Mouse (Mus musculus): ENCODE measurements around the gene Rae1. TPM values are rescaled to one million over a fixed set of nuclear protein-coding genes. Genes with fewer than 3 reads are reported as not detected.

The Rae1 gene
- polyA plus RNA-seq, 1 experiment from 2014 or later, result 106 TPM

DNA sequence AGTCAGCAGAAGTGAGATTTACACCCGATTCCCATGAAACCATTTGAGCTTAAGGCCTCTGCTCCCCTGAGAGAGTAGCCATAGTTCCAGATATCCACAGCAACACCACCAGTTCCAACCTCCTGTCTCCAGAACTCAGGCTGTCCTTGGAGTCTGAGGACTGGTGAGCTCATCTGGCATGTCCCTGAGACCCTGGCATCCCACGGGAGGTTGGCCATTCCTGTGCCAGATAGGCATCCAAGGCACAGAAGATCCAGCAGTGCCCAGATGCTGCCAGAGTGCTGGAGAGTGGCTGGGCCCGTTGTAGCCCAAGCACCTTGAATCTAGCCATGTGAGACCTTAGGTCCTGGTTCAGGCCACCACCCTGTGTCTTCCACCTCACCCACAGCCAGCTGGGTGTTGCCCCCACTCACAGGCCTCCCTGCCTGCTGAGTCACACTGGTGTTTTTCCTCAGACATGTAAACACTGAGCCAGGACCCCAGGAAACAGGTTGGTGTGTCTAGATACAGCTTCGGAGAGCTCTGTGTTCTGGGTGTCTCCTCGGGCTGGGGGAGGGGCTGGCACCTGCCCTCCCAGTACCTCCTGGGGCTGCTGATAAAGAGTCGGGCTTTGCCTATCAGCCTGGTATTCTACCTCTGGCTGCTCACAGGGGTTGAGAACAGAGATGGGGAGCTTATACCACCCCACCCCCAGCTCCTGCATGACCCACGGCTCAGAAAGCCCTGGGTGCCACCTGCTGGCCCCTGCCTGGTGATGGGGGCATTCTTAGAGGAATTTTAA, 38.1 kb downstream of the Rae1 start:
- Histone ChIP-seq H3K4me2 (ENCODE audit: low read length) (no peak overlapping the region), H3K36me3 (ENCODE audit: control insufficient read depth, insufficient read depth, low read length) (peaks cover 3% of the 10 kb centered on the region; the same call in 1 of the 2 replicates), H3K27ac (ENCODE audit: low read depth, low read length) (no peak overlapping the region), H3K4me1 (ENCODE audit: control insufficient read depth, insufficient read depth, low read depth, low read length) (no peaks in the 10 kb centered on the region; the same call in 1 of the 2 replicates), H3K9ac (ENCODE audit: low read depth, low read length) (no peak overlapping the region), H3K4me3 (ENCODE audit: low read length) (no peak overlapping the region), H3K9me3 (ENCODE audit: control insufficient read depth, low read length) (no peaks in the 10 kb centered on the region), H3K27me3 (replicated peaks; ENCODE audit: control insufficient read depth, insufficient read depth, low read length) (no peaks in the 10 kb centered on the region)
- WGBS, result 70% methylated on average over 7 of the region's 7 CpGs
- no peak for ATAC-seq

GRCm38 (mm10) chr2:173039041-173039440, 39.1 kb downstream of the Rae1 start:
- no peak for ATAC-seq
- H3K27me3 ChIP-seq (replicated peaks; ENCODE audit: control insufficient read depth, insufficient read depth, low read length), result no peaks in the 10 kb centered on the region
- H3K9me3 ChIP-seq (ENCODE audit: control insufficient read depth, low read length), result no peaks in the 10 kb centered on the region
- no peak overlapping the region for H3K4me2 ChIP-seq (ENCODE audit: low read length)
- H3K4me1 ChIP-seq (ENCODE audit: control insufficient read depth, insufficient read depth, low read depth, low read length), result no peaks in the 10 kb centered on the region; the same call in 1 of the 2 replicates
- no peak overlapping the region for H3K9ac ChIP-seq (ENCODE audit: low read depth, low read length)
- no peak overlapping the region for H3K27ac ChIP-seq (ENCODE audit: low read depth, low read length)
- no peak overlapping the region for H3K4me3 ChIP-seq (ENCODE audit: low read length)
- H3K36me3 ChIP-seq (ENCODE audit: control insufficient read depth, insufficient read depth, low read length), result no peaks in the 10 kb centered on the region; the same call in 1 of the 2 replicates
- WGBS, result 95% methylated on average over 4 of the region's 4 CpGs

DNA sequence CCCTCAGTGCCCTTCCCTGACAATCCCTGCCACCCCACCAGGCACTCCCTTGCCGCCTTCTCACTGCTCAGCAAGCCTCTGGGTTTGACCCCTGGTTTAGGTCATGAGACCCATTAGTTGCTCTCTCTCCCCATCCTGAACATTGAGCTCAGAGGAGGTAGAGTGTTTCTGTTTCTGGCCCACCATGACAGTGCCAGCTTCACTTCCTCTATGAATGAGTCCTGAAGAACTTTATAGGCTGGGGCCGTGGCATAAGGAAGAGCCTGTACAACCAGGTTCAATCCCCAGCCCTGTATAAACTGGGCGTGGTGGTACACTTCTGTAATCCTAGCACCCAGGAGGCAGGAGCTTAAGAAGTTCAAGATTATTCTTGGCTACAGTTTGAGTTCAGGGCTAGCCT, 40.9 kb downstream of the Rae1 start:
- no peaks in the 10 kb centered on the region for H3K9me3 ChIP-seq (ENCODE audit: control insufficient read depth, low read length)
- WGBS, result 90% methylated on average over 3 of the region's 3 CpGs
- H3K36me3 ChIP-seq (ENCODE audit: control insufficient read depth, insufficient read depth, low read length), result no peaks in the 10 kb centered on the region; the same call in 1 of the 2 replicates
- no peak overlapping the region for H3K4me3 ChIP-seq (ENCODE audit: low read length)
- H3K9ac ChIP-seq (ENCODE audit: low read depth, low read length), result no peak overlapping the region
- H3K4me1 ChIP-seq (ENCODE audit: control insufficient read depth, insufficient read depth, low read depth, low read length), result no peaks in the 10 kb centered on the region; the same call in 1 of the 2 replicates
- H3K4me2 ChIP-seq (ENCODE audit: low read length), result no peak overlapping the region
- no peak for ATAC-seq
- H3K27ac ChIP-seq (ENCODE audit: low read depth, low read length), result no peak overlapping the region
- H3K27me3 ChIP-seq (replicated peaks; ENCODE audit: control insufficient read depth, insufficient read depth, low read length), result no peaks in the 10 kb centered on the region

DNA sequence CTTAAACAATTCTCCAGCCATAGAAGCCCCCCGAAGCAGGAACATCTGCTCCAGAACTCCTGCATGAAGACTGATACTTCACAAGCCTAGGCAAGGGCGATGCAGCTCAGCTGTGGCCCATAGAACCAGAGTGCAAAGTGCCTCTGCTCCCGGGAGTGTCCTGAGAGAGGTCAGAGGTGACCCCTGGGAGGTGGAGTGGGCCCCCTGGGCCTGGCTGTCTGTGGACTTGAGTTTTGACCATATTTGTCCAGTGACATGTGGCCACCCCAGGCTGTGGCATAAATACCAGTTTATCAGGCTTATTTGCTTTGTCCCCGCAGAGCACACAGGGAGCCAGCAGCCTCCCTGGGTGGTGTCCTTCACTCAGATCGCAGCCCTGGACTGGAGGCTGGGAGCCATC, 41.3 kb downstream of the Rae1 start:
- 73% methylated on average over 5 of the region's 5 CpGs for WGBS
- Histone ChIP-seq H3K27me3 (replicated peaks; ENCODE audit: control insufficient read depth, insufficient read depth, low read length) (no peaks in the 10 kb centered on the region), H3K36me3 (ENCODE audit: control insufficient read depth, insufficient read depth, low read length) (no peaks in the 10 kb centered on the region), H3K27ac (ENCODE audit: low read depth, low read length) (no peak overlapping the region), H3K4me2 (ENCODE audit: low read length) (no peak overlapping the region), H3K9me3 (ENCODE audit: control insufficient read depth, low read length) (no peaks in the 10 kb centered on the region), H3K4me1 (ENCODE audit: control insufficient read depth, insufficient read depth, low read depth, low read length) (no peaks in the 10 kb centered on the region; the same call in 1 of the 2 replicates), H3K9ac (ENCODE audit: low read depth, low read length) (no peak overlapping the region), H3K4me3 (ENCODE audit: low read length) (no peak overlapping the region)
- ATAC-seq, result no peak

GRCm38 (mm10) chr2:173041893-173042292, 42.0 kb downstream of the Rae1 start:
- Histone ChIP-seq H3K4me1 (ENCODE audit: control insufficient read depth, insufficient read depth, low read depth, low read length) (no peaks in the 10 kb centered on the region; the same call in 1 of the 2 replicates), H3K4me2 (ENCODE audit: low read length) (no peak overlapping the region), H3K9me3 (ENCODE audit: control insufficient read depth, low read length) (no peaks in the 10 kb centered on the region), H3K9ac (ENCODE audit: low read depth, low read length) (no peak overlapping the region), H3K27ac (ENCODE audit: low read depth, low read length) (no peak overlapping the region), H3K4me3 (ENCODE audit: low read length) (no peak overlapping the region), H3K36me3 (ENCODE audit: control insufficient read depth, insufficient read depth, low read length) (no peaks in the 10 kb centered on the region), H3K27me3 (replicated peaks; ENCODE audit: control insufficient read depth, insufficient read depth, low read length) (no peaks in the 10 kb centered on the region)
- 89% methylated on average over 1 of the region's 1 CpGs for WGBS
- ATAC-seq, result no peak

GRCm38 (mm10) chr2:173042504-173043162, 42.7 kb downstream of the Rae1 start:
- H3K9ac ChIP-seq (ENCODE audit: low read depth, low read length), result no peak overlapping the region
- WGBS, result 69% methylated on average over 11 of the region's 11 CpGs
- H3K4me2 ChIP-seq (ENCODE audit: low read length), result no peak overlapping the region
- no peaks in the 10 kb centered on the region for H3K36me3 ChIP-seq (ENCODE audit: control insufficient read depth, insufficient read depth, low read length)
- H3K27me3 ChIP-seq (replicated peaks; ENCODE audit: control insufficient read depth, insufficient read depth, low read length), result no peaks in the 10 kb centered on the region
- no peak overlapping the region for H3K27ac ChIP-seq (ENCODE audit: low read depth, low read length)
- peak; percentile 16; the same call in 1 of the 2 replicates for ATAC-seq
- H3K4me3 ChIP-seq (ENCODE audit: low read length), result no peak overlapping the region
- no peaks in the 10 kb centered on the region for H3K9me3 ChIP-seq (ENCODE audit: control insufficient read depth, low read length)
- no peaks in the 10 kb centered on the region; the same call in 1 of the 2 replicates for H3K4me1 ChIP-seq (ENCODE audit: control insufficient read depth, insufficient read depth, low read depth, low read length)

DNA sequence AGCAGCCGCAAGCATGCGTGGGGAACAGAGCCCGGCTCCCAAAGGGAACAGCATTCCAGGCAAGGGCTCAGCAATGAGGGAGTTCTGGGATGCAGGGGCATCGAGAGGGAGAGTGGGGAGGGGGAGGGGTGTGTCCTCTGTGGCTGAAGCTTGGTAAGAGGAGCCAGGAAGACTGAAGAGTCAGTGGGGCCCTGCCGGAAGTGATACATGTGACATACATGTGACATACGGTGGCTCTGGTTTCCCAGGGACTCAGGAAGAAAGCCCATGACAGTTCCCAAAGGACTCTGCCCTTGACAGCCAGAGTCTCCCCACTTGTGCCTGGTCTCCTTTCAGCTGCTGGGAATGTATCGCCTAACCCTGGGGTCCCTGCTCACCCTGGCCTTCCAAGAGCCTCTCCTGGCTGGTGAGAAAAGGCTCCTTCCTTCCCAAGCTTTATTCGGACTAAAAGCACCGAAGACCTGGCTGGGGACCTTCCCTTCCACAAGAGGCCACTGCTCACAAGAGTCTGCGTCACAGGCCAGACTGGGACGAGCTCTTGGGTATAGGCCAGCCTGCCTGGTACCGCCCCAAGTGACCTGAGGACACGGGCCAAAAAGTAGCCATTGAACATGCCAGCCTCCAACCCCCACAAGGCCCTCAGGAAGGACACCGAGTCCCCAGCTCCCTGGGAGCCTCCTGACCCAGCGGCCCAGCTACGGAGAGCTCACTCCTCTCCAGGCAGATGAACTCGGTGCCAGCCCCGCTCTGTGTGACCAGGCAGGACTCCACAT, 44.5 kb downstream of the Rae1 start:
- H3K9me3 ChIP-seq (ENCODE audit: control insufficient read depth, low read length), result no peaks in the 10 kb centered on the region
- no peak overlapping the region for H3K9ac ChIP-seq (ENCODE audit: low read depth, low read length)
- no peaks in the 10 kb centered on the region for H3K27me3 ChIP-seq (replicated peaks; ENCODE audit: control insufficient read depth, insufficient read depth, low read length)
- no peaks in the 10 kb centered on the region; the same call in 1 of the 2 replicates for H3K4me1 ChIP-seq (ENCODE audit: control insufficient read depth, insufficient read depth, low read depth, low read length)
- no peaks in the 10 kb centered on the region for H3K36me3 ChIP-seq (ENCODE audit: control insufficient read depth, insufficient read depth, low read length)
- ATAC-seq, result no peak
- no peak overlapping the region for H3K4me3 ChIP-seq (ENCODE audit: low read length)
- no peak overlapping the region for H3K4me2 ChIP-seq (ENCODE audit: low read length)
- WGBS, result 81% methylated on average over 18 of the region's 18 CpGs
- no peak overlapping the region for H3K27ac ChIP-seq (ENCODE audit: low read depth, low read length)

DNA sequence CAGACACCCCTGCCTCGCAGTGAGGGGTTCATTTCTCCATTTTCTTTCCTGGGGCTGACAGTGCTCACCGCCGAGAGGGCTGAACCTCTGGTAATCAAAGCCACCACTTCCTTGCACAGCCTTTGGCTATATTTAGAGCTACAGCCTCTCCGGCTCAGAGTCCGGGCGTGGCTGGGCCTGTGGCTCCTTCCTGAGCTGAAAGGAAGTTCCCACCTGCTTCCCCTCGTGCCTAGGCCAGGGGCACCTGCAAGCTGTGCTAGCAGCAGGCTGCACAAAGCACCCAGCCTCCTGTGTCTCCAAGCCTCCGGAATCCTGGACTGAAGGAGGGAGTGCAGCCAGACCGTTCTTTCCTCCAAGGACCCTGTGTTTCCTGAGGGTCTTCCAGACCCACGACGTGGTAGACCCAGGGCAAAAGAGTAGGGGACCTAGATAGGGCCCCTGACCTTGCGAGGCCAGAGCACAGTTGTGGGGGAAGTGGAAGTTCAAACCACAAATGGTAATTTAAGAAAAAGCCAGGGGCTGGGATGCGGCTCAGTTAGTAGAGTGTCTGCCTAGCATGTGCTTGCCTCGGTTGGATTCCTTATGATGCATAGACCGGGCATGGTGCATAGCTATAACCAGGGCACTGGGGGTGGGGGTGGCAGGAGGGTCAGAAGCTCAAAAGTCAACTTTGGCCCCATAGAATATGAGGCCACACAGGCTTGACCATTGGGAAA, 46.8 kb downstream of the Rae1 start:
- Histone ChIP-seq H3K9ac (ENCODE audit: low read depth, low read length) (no peak overlapping the region), H3K4me1 (ENCODE audit: control insufficient read depth, insufficient read depth, low read depth, low read length) (no peaks in the 10 kb centered on the region; the same call in 1 of the 2 replicates), H3K4me2 (ENCODE audit: low read length) (no peak overlapping the region), H3K36me3 (ENCODE audit: control insufficient read depth, insufficient read depth, low read length) (no peaks in the 10 kb centered on the region), H3K4me3 (ENCODE audit: low read length) (no peak overlapping the region), H3K9me3 (ENCODE audit: control insufficient read depth, low read length) (no peaks in the 10 kb centered on the region), H3K27ac (ENCODE audit: low read depth, low read length) (no peak overlapping the region), H3K27me3 (replicated peaks; ENCODE audit: control insufficient read depth, insufficient read depth, low read length) (no peaks in the 10 kb centered on the region)
- WGBS, result 75% methylated on average over 15 of the region's 15 CpGs
- no peak for ATAC-seq
